Mouse (Mus musculus) adrenal gland, adult 8-10 months (tissue): ENCODE data around the gene Ppp1r13b. TPM values are rescaled to one million over a fixed set of nuclear protein-coding genes. Genes with fewer than 3 reads are reported as not detected.

Experiments
- DNase-seq: peaks from one replicate; pipeline ENCODE4 v3.0.0; 2022
- total RNA-seq, 4 experiments: library from RNA; stranded (reverse); gene quantifications; 2 replicates each; pipeline ENCODE4 v1.2.4; 2022

The Ppp1r13b gene
- total RNA-seq, 4 experiments from 2014 or later = 16.0 to 26.6 (median 18.7) TPM

GRCm38 (mm10) chr12:111878213-111878612 lies 29.7 kb downstream of the Ppp1r13b start:
- no peak for DNase-seq

DNA sequence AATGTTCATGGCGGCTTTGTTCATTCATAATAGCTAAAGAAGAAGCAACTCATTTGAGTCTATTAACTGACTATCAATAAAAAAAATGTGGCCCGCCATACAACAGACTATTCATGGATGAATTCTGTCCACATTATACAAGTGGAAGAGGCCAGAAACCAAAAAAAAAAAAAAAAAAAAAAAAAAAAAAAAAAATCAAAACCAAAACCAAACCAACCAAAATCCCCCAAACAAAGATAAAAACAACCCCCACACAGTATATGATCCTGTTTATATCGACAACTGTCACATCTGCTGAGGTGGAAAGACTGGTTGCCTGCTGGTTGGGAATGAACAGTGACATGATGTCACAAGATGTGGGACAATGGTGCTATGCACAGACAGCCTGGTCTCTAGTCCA lies 32.4 kb downstream of the Ppp1r13b start:
- no peak for DNase-seq

GRCm38 (mm10) chr12:111874601-111875140 lies 33.2 kb downstream of the Ppp1r13b start:
- no peak for DNase-seq

GRCm38 (mm10) chr12:111872079-111872478 lies 35.8 kb downstream of the Ppp1r13b start:
- DNase-seq = no peak

DNA sequence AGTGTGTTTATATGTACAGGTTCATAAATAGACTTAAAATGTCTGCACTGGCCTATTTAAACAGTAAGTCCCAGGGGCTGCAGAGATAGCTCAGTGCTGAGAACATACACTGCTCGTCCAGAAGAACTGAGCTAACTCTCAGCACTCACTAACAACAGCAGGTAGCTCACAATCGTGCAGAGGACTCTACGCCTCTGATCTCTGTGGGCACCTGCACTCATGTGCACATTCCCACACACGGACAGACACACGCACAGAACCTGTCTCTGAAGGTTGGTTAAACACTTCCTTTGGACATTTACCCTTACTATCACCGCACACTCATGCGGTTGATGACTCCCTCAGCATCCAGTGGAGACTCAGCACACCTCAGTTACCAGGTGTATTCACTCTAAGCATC lies 37.1 kb downstream of the Ppp1r13b start:
- no peak for DNase-seq

GRCm38 (mm10) chr12:111869806-111870205 lies 38.1 kb downstream of the Ppp1r13b start:
- no peak for DNase-seq

GRCm38 (mm10) chr12:111864206-111864824 lies 43.6 kb downstream of the Ppp1r13b start:
- DNase-seq = peak; percentile 50

DNA sequence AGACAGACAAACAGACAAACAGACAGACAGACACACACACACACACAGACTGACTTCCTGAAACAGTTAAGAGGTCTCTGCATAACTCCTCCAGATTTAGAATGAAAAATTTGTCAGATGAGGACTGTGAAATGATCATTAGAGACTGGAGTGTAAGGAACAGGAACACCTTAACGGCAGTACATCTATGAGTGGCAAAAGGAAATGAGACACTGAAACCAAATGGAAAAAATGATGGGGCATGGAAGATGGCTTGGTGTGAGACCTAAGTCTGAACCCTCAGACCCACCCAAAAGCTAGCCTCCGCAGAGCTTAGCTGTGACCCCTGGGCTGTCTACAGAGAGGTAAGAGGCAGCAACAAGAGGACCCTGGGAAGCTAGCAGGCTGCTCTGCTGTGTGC lies 52.5 kb downstream of the Ppp1r13b start:
- no peak for DNase-seq

DNA sequence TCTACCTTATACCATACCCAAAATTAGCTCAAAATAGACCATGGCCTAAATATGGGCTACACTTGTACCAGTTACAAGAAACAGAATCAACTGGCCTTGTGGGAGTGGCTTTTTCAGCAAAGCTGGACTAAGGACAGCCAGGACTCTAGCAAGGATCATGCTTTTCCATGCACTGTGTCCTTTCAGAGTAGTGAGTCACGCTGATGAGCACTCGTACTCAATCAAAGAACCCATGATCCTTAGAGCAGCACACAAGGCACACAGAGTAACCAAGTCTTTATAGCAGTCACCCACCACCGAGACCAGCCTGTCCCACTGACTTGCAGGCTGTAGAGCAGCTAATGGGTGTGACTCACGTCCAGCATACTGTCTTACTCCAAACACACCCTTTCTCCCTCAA lies 54.4 kb downstream of the Ppp1r13b start:
- peak; percentile 58 for DNase-seq

- peak; percentile 68 for DNase-seq
Measured at GRCm38 (mm10) chr12:111853011-111853436, 54.9 kb downstream of the Ppp1r13b start.

DNA sequence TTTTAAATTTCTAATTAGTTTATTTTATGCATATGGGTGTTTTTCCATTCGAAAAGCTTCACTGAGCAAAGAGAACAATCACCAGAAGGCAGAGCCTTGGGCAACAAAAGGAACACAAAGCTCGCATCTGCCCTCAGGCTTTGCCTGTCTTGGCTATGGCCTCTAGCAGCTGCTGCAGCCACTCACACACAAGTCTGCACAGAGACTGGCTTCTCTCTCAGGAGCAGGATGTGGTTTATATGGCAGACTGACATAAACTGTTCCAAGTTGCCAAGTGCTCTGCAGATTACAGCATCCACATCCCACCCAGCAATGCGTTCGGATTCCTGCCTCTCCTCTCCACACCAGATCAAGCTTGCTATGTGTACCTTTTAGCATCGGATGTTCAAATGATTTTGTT lies 56.2 kb downstream of the Ppp1r13b start:
- DNase-seq = no peak

- DNase-seq = no peak
Measured at GRCm38 (mm10) chr12:111851235-111851634, 56.7 kb downstream of the Ppp1r13b start.

DNA sequence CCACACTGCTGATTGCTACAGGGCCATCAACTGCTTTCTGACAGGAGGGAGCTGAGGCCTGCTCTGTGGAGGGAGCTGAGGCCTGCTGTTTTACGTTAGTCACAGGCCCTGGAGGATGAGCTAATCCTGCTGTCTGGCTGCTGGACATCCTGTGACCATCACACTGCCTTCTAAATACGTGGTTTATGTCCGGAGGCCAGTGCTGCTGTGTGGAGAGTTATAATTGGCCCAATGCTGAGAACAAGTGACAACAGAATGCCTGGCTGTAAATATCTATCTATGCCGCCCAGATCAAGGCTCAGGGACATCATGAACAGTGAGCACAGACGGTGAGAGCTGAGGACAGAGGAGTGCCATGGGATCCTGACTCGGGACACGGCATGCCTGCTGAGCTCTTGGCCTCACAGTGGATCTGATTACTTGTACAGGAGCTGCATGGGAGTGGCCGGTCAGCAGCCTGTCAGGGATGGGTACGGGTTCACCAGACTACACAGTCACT lies 59.6 kb downstream of the Ppp1r13b start:
- no peak for DNase-seq

DNA sequence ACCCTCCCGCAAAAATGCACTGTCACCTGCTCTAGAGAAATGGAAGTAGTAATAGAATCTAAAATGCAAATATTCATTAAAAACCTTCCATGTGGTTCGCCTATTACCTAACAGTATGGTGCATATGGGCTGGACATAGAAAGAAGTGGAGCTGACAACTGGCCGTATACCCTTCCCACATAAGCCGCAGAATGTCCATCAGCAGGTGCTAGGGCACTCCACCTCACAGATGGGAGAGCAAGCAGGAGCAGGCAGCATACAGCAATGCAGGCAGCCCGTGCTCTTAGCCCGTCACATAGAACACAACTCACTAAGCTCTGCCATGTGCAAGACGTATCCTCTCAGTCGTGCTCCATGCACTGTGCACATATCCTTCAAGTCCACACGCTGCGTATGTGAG lies 61.1 kb downstream of the Ppp1r13b start:
- DNase-seq = no peak

GRCm38 (mm10) chr12:111845953-111846352 lies 62.0 kb downstream of the Ppp1r13b start:
- no peak for DNase-seq

GRCm38 (mm10) chr12:111843470-111843869 lies 64.4 kb downstream of the Ppp1r13b start:
- DNase-seq = no peak

DNA sequence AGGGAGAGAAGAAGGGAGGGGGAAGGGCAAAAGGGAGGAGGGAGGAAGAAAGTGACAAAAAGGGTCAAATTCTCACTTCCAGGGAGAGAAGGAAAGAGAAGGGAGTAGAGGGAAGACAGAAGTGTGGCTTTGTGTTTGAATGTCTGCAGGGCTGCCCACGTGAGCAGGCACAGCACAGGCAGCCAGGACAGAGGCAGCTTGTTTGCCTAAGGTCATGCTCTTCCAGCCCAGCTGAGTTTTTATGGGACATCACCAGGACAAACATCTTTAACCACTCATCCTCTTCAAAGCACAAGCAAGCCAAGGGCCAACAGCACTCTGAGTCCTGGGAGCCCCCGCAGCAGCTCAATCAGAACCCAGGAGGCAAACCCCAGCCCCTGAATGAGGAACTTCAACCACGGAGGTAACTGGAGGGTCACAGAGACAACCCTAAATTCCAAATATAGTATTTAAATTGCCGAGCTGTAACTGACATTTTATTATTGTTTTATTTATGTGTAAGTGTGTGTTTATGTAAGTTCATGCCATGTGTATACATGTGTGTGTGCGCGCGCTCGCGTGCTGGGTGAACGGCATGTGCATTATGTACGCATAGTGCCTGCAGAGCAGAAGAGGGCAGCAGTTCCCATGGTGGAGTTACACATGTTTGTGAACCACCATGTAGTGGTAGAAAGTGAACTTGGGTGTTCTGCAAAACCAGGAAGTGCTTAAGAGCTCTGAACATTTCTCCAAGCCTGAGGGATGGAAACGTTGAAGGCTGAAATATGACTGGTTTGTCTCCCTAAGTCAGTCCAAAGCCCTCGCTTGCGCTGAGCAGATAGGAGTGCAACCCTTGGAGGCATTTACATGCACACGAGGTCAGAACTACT lies 65.1 kb downstream of the Ppp1r13b start:
- DNase-seq = no peak

GRCm38 (mm10) chr12:111833457-111833856 lies 74.5 kb downstream of the Ppp1r13b start:
- no peak for DNase-seq

DNA sequence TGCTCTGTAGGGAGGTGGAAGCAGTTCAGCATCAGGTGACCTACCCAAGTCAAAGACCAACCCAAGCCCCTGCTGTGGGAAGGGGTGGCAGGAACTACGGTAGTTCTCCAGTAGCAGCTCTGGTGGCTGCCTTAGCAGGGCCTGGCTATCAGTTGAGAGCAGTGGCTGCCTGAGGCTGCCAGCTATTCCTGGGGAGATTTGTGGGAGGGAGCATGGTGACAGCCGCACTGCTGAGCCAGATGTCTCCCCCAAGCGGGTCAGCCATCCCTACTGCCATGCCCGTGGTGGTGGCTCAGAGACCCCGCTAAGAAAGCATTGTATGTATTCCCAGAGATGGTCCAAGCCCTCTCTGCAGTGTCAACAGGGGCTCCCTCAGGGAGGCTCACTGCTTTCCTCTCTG lies 75.3 kb downstream of the Ppp1r13b start:
- DNase-seq = no peak

DNA sequence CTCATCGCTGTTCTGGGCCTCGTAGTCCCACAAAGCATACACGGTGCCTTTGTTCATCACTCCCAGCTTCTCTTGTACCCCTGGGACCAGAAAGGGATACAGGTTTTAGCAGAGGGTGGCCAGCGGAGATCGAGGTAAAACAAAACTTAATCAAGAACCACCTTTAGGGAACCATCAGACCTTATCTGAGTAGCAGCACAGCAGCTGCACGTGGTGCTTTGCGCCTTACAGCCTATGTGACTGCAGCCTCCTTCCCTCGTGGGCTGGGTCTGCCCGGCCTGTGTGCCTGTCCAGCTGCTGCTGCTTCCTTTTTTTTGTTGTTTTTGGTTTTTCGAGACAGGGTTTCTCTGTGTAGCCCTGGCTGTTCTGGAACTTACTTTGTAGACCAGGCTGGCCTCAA lies 77.5 kb downstream of the Ppp1r13b start:
- no peak for DNase-seq

- DNase-seq = no peak
Measured at GRCm38 (mm10) chr12:111829954-111830353, 78.0 kb downstream of the Ppp1r13b start.

GRCm38 (mm10) chr12:111829447-111829846 lies 78.5 kb downstream of the Ppp1r13b start:
- DNase-seq = no peak

- DNase-seq = no peak
Measured at GRCm38 (mm10) chr12:111827556-111827955, 80.4 kb downstream of the Ppp1r13b start.
